Mouse (Mus musculus) gastrocnemius, adult 18-20 months (tissue): ENCODE results near the gene 2310011J03Rik. TPM values are rescaled to one million over a fixed set of nuclear protein-coding genes. Genes with fewer than 3 reads are reported as not detected.
A peak's percentile ranks its signal among the peaks of the same experiment; 100 is the strongest.

Experiments used
- DNase-seq: peaks from one replicate; pipeline ENCODE4 v3.0.0; 2021; ENCODE audit warnings: low spot score
- total RNA-seq, 2 experiments: library from RNA; stranded (reverse); gene quantifications; 2 replicates each; pipeline ENCODE4 v1.2.3; 2021

The 2310011J03Rik gene
- total RNA-seq, 2 experiments from 2014 or later, result 6.8 to 7.1 TPM

DNA sequence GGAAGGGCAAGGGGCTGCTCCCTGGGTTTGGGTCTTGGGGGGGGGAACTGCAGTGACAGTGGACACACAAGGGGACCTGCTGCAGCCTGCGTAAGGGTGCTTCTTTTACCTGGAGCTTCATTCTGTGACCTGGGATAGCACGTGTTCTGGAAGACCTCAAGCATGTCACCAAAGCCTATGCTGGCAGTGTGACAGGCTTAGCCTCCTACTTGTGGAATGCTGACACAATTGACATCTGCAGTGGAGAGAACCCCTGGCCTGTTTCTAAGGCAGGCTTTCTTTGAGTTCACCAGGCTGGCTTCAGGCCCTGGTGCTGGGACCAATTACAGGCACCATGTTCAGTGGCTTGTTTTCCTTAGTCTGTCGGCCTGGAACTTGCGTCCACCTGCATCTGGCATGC, 26.0 kb downstream of the 2310011J03Rik start:
- DNase-seq, result no peak

GRCm38 (mm10) chr10:80293325-80293724, 27.0 kb downstream of the 2310011J03Rik start:
- DNase-seq, result no peak

DNA sequence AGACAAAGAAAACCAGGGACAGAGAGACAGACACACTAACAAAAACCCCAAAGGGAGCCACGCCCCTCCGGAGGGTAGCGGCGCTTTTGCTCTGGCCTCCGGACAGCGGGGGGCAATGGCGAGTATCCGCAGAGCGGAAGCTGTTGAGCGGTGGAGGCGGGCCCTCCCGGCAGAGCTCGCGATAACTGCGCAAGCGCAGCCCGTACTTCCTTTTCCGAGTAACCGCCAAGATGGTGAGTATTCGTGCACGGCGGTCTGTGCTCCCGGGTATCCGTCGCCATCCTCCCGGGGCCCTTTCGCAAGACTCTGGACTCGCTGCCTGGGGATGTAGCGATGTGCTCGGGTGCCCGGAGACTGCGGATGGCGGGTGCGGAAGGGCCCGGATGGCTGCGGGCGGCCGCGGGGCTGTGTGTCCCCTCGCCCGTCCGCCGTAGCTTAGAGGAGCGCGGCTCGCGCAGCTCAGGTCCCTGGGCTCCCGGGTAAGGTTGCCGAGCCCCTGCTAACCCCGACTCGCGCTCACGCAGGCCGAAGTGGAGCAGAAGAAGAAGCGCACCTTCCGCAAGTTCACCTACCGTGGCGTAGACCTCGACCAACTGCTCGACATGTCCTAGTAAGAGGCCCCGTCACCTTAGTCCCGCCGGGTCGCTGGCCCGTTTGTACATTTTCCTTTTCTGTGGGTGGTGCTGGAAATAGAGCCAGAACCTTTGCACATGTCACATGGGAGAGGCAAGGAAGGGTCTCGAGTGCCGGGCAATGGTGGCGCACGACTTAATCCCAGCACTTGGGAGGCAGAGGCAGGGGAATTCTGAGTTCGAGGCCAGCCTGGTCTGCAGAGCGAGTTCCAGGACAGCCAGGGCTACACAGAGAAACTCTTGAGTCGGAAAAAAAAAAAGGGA, 27.8 kb downstream of the 2310011J03Rik start, which contains the start of gene Rps15:
TSS of gene Rps15 (plus strand) at position 203 of the 896 bp plus-strand sequence.
- DNase-seq, result peak; percentile 94

DNA sequence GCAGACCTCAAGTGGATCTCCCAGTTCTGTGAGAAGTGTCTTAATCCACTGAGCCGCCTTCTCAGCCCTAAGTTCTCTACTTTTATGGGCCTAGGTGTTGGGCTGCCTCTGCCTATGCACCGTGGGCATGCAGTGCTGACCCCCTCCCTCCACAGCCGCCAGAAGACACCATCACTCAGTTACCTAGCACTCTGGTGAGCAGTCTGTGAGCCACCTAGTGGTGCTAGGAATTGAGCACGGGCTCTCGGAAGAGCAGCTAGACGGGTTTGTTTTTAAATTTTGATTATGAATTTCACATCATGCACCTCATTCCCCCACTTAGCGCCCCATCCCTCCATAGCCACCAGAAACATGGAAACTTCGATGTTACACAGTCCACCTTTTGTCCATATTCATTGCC, 31.7 kb downstream of the 2310011J03Rik start:
- no peak for DNase-seq

GRCm38 (mm10) chr10:80288097-80288496, 32.2 kb downstream of the 2310011J03Rik start:
- no peak for DNase-seq

- DNase-seq, result no peak
Measured at GRCm38 (mm10) chr10:80285222-80286070, 34.9 kb downstream of the 2310011J03Rik start.

GRCm38 (mm10) chr10:80282481-80283441, 37.6 kb downstream of the 2310011J03Rik start:
- DNase-seq, result no peak

DNA sequence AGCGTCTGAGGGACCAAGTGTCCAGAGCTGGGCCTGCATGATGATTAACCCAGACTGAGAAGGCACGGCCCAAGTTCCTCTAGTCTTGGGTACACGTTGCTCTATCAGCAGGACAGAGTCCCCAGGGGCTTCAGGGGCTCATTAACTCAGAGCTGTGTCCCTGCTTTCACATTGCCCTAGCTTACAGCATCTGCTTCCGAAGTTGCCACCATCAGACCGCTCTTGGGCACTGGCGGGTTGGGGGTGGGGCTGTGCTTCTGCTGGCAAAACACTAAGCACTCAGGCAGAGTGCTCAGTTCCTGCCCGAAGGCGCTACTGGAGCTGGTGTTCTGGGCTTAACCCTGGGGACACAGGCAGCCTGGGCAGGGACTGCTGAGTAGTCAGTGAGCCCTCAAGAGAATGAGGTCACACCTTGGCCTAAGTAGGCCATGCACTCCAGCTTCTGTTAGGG, 38.4 kb downstream of the 2310011J03Rik start:
- peak; percentile 68 for DNase-seq

DNA sequence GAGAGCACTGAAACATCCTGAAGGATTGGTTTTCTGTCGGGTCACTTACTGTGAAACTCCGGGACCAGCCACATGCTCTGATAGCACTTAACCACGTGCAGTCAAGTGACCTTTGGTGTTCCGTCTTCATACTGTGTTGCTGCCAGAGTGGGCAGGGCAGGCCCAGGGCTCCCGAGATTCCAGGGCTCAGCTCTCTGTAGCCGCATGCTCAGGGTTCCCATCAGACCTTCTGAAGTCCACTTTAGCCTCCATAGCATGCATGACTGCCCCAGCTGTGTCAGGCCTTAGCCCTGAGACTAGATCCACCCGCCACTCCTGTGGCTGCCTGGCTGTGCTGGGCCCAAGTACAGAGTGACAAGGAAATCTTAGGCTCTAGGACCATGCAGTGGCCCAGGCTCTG, 39.0 kb downstream of the 2310011J03Rik start:
- DNase-seq, result no peak

- DNase-seq, result no peak
Measured at GRCm38 (mm10) chr10:80279273-80279672, 41.1 kb downstream of the 2310011J03Rik start.

DNA sequence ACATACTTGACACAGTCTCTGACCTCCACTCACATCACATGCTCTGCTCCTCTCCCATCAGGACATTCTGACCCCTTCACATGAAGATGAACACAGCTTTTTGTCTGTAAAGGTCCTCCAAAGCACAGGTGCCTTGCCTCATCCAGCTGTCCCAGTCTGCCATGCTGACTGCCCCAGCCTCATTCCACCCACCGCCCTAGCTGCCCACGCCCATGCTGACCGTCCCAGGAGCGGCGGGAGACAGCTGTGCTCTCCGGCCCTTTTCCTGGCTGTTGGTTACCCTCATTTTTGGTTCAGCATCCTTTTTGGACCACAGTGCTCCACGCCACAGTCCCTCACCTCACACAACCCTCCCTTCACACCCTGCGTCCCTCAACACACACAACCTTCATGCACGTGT, 41.9 kb downstream of the 2310011J03Rik start:
- no peak for DNase-seq

GRCm38 (mm10) chr10:80276238-80276637, 44.1 kb downstream of the 2310011J03Rik start:
- no peak for DNase-seq

- no peak for DNase-seq
Measured at GRCm38 (mm10) chr10:80273847-80274246, 46.5 kb downstream of the 2310011J03Rik start.

DNA sequence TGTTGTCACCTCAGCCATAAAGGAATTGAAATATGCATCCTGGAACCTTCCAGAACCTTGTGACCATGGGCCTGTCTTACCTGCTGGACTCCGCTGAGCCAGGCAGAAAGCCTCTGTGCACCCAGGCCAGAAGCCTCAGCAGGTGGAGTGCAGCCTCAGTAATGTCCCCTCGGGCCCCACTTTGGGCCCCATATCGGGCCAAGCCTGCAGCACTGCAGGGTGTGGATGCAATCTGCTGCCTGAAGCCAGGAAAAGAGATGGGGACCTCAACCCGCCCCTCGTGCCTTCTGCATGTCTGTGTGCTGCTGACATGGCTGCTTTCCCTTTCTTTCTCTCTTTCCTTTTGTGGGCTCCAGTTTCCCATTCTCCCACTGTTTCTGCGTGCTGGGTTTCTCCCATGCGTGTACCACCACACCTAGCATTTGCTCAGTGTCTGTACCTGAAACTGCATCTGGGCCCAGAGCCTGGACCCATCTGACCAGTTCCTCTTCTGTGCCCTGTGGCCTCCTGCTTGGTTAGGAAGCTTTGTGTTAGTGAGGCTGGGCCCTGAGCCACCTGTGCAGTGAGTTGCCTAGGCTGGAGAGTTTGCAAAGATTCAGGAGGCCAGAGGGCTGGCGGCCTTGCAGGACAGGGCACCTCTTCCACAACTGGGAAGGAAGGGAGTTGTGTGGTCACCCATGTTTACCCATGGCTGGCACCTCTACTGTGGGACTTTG, 48.3 kb downstream of the 2310011J03Rik start:
- DNase-seq, result no peak

DNA sequence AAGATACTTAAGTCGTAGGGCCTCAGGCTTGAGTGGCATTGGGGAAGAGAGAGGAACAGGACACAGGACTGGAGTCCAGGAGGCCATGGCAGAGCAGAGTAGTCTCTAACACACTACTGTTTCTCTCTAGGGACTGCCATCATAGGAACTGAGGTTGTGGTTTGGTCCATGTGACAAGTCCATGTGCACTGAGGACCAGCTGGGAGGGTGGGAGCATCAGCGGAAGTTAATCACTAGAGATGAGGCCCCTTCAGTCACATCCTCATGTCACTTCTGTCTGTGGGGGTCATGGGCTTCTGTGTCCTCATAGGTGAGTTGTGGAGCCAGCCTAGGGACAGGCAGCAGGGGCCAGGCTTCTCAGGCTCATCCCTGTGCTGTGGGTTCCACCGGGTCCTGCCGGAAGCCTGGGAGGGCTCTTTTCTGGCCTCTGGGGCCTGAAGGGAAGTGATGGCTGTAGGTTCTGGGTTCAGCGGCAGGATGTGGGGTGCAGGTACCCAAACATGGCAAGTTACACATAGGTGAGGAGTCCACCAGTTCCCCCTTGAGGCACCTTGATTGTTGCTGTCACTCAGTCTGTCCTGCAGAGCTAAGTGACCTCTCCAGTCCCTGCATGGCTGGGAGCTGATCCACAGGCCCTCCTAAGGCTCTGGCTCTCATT, 49.0 kb downstream of the 2310011J03Rik start:
- DNase-seq, result no peak

GRCm38 (mm10) chr10:80270734-80271181, 49.6 kb downstream of the 2310011J03Rik start:
- DNase-seq, result no peak

GRCm38 (mm10) chr10:80270099-80270498, 50.2 kb downstream of the 2310011J03Rik start:
- no peak for DNase-seq
